Mouse (Mus musculus): Measurements from ENCODE around the gene Lsm7. TPM values are rescaled to one million over a fixed set of nuclear protein-coding genes. Genes with fewer than 3 reads are reported as not detected.
A peak's percentile ranks its signal among the peaks of the same experiment; 100 is the strongest.
"Not testable (repeated sequence)": the region's sequence is repeated elsewhere in the genome, so short reads cannot be mapped to it uniquely, and the experiment has no call there.

Gene Lsm7
- total RNA-seq, 2 experiments from 2014 or later: 24.5 to 27.7 TPM

DNA sequence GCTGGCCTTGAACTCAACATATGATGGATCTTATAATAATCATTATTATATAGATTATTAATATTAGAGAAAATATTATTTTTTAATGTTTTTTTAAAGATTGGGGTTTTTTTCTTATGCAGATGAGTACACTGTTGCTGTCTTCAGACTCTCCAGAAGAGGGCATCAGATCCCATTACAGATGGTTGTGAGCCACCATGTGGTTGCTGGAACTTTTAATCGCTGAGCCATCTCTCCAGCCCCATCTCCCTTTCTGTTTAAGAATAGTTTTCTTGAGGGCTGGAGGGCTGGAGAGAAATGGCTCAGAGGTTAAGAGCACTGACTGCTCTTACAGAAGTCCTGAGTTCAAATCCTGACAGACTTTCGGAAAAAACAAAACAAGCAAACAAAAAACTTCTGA, 33.0 kb downstream of the Lsm7 start:
- intact Hi-C loops (cut with DNase I; ENCODE audit: low total_unique reads): loop anchor here (2.0 kb wide), 1 partner anchor 55 kb away; no protein-coding TSS in a partner anchor
- no peak for DNase-seq

- intact Hi-C loops (cut with DNase I; ENCODE audit: low total_unique reads): no loop called here
- no peak for DNase-seq
Measured at GRCm38 (mm10) chr10:80819406-80819805, 35.6 kb downstream of the Lsm7 start.

DNA sequence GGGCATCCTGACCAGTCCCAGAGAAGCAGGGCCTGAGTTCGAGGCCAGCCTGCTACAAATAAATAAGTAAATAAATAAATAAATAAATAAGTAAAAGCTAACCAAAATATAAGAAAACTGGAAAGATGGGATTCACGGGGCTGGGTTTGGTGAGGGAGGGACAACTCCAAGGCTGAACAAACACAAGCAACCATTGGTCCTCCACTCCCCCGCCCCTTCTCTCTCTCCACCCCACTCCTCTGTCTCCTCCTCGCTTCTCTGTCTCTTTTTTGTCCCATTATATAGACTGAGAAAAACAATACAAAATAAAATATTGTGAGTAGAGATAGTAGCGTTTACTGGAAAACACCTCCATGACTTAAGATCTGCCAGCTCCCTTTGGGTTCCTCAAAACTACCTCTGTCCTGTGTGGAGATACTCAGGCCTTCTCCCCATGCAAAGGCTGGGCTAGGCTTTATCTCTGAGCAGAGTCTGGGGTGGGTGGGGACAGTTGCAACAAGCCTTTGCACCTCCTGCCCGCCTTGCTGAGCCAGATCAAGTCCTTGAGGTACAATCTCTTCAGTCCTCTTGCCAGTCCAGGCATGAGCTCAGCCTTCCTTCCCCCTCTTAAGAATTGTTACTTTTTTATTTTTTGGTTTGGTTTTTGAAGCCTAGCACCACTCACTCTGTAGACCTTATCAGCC, 36.3 kb downstream of the Lsm7 start:
- DNase-seq: no peak
- intact Hi-C loops (cut with DNase I; ENCODE audit: low total_unique reads): no loop called here

DNA sequence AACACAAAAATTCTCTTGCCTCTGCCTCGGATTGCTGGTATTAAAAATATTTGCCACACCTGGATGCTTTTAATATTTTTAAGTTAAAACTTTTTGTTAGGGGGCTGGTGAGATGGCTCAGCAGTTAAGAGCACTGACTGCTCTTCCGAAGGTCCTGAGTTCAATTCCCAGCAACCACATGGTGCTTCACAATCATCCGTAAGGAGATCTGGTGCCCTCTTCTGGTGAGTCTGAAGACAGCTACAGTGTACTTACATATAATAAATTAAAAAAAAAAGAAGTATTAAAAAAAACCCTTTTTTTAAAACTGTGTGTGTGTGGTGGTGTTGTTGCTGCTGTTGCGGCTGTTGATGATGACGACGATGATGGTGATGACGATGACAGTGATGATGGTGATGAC, 37.1 kb downstream of the Lsm7 start:
- intact Hi-C loops (cut with DNase I; ENCODE audit: low total_unique reads); DNase-seq: not testable (repeated sequence)

DNA sequence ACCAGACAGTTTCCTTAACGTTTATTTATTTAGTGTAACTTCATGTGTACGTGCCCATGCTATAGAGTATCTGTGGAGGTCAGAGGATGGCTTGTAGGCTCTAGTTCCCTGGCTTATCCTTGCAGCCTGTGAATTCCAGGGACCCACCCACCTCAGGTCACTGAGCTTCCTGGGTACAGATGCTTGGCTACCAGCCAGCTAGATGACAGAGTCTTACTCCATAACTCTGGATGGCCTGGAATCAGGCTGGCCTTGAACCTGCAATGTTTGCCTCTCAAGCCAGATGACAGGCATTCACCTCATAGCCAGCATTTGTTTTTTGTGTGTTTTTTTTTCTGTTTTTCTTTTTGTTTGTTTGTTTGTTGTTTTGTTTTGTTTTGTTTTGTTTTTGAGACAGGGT, 37.8 kb downstream of the Lsm7 start:
- DNase-seq: no peak
- intact Hi-C loops (cut with DNase I; ENCODE audit: low total_unique reads): no loop called here

DNA sequence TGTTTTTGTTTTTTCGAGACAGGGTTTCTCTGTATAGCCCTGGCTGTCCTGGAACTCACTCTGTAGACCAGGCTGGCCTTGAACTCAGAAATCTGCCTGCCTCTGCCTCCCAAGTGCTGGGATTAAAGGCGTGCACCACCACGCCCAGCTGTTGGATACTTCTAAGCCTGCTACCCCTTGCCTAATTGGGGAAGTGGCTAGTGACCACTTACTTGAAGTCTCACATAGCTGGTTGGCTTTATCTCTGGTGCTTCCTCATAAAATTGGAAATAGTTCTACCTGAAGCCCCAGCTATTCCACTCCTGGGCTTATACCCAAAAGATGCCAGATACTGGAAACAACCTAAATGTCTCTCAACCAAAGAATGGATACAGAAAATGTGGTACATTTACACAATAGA, 38.7 kb downstream of the Lsm7 start:
- intact Hi-C loops (cut with DNase I; ENCODE audit: low total_unique reads); DNase-seq: not testable (repeated sequence)

DNA sequence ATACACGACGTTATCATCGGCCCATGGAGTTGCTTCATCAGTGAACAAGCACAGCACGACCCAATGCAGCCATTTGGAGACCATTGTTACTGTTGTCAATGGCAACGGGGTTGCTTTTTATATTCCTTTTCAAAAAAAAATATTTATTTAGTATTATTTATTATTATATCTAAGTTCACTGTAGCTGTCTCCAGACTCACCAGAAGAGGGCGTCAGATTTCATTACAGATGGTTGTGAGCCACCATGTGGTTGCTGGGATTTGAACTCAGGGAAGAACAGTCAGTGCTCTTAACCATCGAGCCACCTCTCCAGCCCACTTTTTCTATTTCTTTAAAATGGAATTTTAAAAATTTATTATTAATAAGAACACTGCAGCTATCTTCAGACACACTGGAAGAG, 40.2 kb downstream of the Lsm7 start:
- intact Hi-C loops (cut with DNase I; ENCODE audit: low total_unique reads): no loop called here
- no peak for DNase-seq

DNA sequence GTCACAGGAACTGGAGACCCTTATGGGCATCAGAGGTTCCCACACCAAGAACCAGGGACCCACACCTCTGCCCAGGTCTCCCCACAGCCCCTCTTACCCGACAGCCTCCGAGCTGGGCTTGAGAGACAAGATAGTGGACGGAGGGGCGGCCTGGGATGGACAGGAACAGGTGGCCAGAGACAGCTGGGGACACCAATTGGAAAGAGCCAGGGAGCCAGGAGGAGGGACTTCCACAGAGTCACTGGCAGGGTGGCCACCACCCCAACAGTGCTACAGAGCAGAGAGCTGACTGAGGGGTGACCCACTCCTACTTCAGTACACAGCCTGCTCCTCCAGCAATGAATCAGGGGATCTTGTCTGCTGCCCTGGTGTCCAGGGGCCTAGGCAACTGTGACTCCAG, 41.6 kb downstream of the Lsm7 start, which contains the start of gene Jsrp1:
Gene Jsrp1 (minus strand): TSS at position 133 of the 400 bp plus-strand sequence.
- peak; percentile 83 for DNase-seq
- intact Hi-C loops (cut with DNase I; ENCODE audit: low total_unique reads): no loop called here

DNA sequence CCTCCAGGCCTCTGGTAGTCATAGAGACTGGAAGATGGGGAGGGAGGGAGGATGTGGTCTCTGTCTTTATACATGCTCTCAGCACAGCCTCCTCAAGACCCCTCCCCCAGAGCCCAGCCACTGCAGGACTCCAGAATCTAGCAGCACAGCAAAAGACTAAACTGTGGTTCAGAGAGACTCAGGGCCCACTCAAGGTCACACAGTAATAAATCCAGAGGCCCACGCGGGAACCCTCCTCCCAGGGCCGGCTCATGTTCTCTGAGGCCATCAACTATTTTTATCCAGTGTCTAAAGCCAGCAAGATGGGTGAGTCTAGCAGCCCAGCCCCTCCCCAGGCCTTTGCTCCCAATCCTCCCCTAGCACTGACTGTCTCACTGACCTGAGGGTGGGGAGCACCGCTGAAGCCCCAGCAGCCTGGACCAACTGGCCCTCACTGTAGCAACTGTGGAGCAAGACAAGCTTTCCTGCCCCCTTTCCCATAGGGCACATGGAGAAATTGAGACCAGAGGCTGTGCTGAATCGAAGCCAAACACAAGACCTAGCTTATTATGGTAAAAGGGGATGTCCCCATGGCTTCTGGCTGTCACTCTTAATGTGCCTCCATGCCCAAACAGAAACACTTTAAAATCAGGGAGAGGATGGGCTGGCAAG, 42.5 kb downstream of the Lsm7 start:
- peak; percentile 41 for DNase-seq
- intact Hi-C loops (cut with DNase I; ENCODE audit: low total_unique reads): no loop called here

DNA sequence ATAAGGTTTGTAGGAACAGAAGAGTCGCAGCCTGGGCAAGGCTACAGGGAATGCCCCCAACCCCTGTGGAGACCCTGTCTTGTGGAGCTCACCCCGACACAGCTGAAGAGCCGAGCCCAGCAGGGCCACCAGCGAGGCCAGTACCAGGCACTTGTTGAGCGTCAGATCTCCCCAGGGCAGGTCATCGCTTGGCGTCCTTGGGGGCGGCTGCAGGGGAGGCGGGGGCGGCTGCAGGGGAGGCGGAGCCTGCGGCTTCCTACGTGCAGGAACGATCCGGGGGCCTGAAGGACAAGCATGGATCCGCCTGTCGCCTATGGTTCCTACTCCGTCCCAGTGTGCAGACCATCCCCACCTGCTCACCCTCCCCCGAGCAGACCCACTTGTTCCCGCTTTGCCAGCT, 44.9 kb downstream of the Lsm7 start:
- DNase-seq: peak; percentile 11
- intact Hi-C loops (cut with DNase I; ENCODE audit: low total_unique reads): no loop called here

DNA sequence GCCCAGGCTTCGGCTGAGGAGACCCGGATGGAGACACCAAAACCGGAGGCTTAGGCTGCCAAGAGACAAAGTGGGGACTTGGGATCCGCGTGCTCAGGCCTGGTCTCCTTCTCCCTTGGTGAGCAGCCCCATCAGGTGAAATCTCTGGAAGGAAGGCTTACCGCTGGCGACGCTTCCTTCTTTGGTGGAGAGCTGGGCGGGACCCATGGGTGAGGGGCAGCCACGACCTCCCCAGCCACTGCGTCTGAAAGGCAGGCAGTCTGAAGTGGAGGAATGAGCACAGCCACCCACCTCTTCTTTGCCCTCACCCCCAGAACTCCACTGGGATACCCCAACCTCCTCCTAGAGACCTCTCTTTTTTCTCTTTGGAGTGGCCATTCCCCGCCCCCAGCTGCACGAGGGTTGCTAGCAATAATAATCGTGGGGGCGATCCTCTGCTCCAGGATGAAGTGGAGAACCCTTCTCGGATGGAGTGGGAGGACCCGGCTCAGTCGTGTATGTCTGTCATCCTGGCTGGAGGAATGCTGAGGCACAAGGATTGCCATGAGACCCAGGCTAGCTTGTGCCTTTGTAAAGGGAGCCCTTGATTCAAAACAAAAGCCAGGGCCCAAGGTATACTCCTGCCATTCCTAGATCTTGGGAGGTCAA, 45.9 kb downstream of the Lsm7 start:
- intact Hi-C loops (cut with DNase I; ENCODE audit: low total_unique reads): loop anchor here (10.0 kb wide), 1 partner anchor 186 kb away; no protein-coding TSS in a partner anchor
- DNase-seq: peak; percentile 3

DNA sequence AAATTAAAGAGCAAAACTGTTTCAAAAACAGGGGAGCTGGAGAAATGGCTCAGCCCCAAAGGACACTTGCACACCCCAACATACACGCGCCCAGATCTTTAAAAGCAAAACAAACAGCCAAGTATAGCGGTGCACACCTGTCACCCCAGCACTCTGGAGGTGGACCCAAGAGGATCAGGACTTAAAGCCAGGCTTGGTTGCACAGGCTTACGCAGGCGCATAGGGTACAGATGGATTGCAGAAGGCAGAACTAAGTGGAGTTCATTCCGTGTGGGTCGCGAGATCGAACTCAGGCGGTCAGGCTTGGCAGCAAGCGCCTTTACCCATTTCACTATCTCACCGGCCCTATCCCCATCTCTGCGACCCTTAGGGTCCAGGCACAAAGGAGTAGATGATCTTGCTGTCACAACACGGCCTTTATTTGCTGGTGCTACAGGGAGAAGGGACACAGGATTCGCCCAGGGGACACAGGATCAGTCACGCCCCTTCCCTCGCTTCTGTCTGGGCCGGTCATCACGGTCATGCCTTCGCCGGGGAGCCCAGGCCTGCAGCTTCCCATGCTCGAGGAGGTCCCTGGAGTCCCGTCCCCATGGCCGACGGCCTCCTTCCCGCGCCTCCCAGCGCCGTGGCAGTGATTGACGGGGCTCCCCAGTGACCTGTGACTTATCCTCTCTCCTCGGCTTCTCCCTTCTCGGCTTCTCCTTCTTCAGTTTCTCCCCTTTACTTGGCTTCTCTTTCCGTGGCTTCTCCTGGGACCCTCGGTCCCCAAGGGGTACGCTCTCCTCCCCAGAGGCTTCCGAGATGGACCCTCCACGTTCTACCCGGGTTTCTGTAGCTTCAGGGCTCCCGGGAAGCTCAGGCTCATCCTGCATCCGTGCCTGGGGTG, 46.7 kb downstream of the Lsm7 start:
- peak; percentile 3 for DNase-seq
- intact Hi-C loops (cut with DNase I; ENCODE audit: low total_unique reads): loop anchor here (10.0 kb wide), 1 partner anchor 186 kb away; no protein-coding TSS in a partner anchor

DNA sequence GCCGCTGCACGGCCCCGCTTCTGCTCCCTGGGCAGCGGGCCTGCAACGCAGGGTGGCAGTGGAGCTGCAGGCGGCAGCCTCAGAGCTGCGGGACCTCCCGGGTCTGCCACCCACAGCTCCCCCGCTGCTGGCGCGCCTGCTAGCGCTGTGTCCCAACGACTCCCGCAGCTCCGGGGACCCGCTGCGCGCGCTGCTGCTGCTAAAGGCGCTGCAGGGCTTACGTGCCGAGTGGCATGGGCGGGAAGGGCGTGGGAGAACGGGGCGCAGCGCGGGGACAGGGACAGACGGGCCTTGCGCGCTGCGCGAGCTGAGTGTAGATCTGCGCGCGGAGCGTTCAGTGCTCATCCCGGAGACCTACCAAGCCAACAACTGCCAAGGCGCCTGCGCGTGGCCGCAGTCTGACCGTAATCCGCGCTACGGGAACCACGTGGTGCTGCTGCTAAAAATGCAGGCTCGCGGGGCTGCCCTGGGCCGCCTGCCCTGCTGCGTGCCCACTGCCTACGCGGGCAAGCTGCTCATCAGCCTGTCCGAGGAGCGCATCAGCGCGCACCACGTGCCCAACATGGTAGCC, 47.9 kb downstream of the Lsm7 start:
- DNase-seq: peak; percentile 80
- intact Hi-C loops (cut with DNase I; ENCODE audit: low total_unique reads): loop anchor here (10.0 kb wide), 1 partner anchor 188 kb away; no protein-coding TSS in a partner anchor

DNA sequence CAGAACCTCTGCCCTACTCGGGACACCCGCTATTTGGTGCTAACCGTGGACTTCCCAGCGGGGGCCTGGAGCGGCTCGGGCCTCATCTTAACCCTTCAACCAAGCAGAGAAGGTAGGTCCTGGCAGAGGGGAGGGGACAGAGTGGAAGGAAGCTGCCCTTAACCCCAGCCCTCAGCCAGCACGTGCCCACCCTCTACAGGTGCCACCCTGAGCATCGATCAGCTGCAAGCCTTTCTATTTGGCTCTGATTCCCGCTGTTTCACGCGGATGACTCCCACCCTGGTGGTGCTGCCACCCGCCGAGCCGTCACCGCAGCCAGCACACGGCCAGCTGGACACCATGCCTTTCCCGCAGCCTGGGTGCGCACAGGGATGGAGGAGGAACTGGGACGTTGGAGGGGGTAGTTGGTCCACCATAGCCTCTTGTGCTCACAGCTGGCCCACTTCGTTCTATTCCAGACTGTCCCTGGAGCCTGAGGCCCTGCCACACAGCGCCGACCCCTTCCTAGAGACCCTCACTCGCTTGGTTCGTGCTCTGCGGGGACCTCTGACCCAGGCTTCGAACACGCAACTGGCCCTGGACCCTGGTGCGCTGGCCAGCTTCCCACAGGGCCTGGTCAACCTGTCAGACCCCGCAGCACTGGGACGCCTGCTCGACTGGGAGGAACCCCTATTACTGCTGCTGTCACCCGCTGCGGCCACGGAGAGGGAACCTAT, 48.5 kb downstream of the Lsm7 start:
- DNase-seq: no peak
- intact Hi-C loops (cut with DNase I; ENCODE audit: low total_unique reads): loop anchor here (10.0 kb wide), 1 partner anchor 188 kb away; no protein-coding TSS in a partner anchor

DNA sequence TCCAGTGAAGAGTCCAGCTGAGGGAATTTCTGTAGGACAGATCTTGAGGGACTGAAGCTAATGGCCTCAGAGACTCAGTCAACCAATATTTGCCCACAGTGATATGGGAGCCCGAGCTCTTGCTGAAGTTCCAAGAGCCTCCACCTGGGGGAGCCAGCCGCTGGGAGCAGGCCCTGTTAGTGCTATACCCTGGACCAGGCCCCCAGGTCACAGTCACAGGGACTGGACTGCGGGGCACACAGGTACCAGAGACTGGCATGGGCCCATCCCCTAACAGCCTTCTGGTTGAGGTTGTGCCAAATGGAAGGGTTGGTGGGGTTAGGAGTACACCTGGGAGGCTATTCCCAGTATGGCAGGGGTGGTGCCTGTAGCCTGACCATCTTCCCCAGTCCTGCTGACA, 49.1 kb downstream of the Lsm7 start:
- peak; percentile 82 for DNase-seq
- intact Hi-C loops (cut with DNase I; ENCODE audit: low total_unique reads): loop anchor here (10.0 kb wide), 1 partner anchor 189 kb away; no protein-coding TSS in a partner anchor

- no peak for DNase-seq
- intact Hi-C loops (cut with DNase I; ENCODE audit: low total_unique reads): loop anchor here (10.0 kb wide), 1 partner anchor 189 kb away; no protein-coding TSS in a partner anchor
Measured at GRCm38 (mm10) chr10:80805322-80805721, 49.7 kb downstream of the Lsm7 start.

DNA sequence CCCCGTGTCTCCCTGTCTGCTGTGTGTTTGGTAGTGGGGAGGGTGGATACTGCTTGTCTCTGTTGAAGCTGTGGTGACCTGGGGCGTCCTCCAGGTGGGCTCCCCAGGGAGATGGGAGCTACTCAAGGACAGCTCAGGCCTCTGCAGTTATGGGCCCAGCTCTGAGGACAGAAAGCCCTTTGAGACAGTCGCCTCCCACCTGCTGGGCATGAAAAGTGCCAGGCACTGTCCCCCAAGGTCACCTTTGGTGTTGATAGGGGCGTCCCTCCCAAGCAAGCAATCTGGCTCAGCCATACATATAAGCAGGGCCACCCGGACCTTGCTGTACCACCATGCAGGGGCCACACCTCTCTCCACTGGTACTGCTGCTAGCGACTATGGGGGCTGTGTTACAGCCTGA, 50.1 kb downstream of the Lsm7 start, which contains the start of gene Amh:
Gene Amh (plus strand): TSS at position 328 of the 400 bp plus-strand sequence.
- intact Hi-C loops (cut with DNase I; ENCODE audit: low total_unique reads): loop anchor here (10.0 kb wide), 1 partner anchor 190 kb away; no protein-coding TSS in a partner anchor
- no peak for DNase-seq

- intact Hi-C loops (cut with DNase I; ENCODE audit: low total_unique reads): loop anchor here (10.0 kb wide), 1 partner anchor 190 kb away; no protein-coding TSS in a partner anchor
- DNase-seq: no peak
Measured at GRCm38 (mm10) chr10:80804340-80804739, 50.7 kb downstream of the Lsm7 start.
